Mouse (Mus musculus): ENCODE results near the gene Gm6169. TPM values are rescaled to one million over a fixed set of nuclear protein-coding genes. Genes with fewer than 3 reads are reported as not detected.
"Not testable (repeated sequence)": the region's sequence is repeated elsewhere in the genome, so short reads cannot be mapped to it uniquely, and the experiment has no call there.

The Gm6169 gene
- total RNA-seq, 1 experiment from 2014 or later: 2.2 TPM

DNA sequence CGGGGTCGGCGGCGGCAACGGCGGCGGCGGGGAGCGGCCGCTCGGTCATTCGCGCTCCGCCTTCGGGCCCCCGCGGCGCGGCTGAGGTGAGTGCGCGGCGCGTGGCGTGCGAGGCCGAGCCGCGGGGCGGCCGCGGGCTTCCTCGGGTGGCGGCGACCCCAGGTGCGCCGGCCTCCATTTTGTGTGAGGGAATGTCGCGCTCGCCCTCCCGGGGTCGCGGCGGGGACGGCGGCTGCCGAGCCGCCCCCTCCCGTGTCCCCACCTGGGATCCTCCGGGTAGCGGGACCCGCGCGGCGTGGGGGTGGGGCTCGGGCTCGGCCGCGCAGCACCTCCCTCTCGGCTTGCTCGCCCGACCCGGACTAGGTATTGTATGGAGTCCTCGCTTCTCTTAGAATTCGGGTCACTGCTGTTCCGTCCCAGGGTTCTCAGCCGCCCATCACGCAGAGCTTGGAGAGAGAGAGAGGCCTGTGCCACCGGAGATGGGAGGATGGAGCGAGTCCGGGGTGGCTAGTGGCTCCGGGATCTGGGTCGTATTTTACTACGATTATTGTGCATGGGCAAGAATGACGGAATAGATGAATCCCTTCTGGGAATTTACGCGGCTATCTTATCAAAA, 27.3 kb downstream of the Gm6169 start:
- ATAC-seq (ENCODE audit: extremely low read depth, insufficient number of reproducible peaks, low FRiP score, poor library complexity, severe bottlenecking): no peak

GRCm38 (mm10) chr13:97070931-97071625, 28.0 kb downstream of the Gm6169 start:
- no peak for ATAC-seq (ENCODE audit: extremely low read depth, insufficient number of reproducible peaks, low FRiP score, poor library complexity, severe bottlenecking)

DNA sequence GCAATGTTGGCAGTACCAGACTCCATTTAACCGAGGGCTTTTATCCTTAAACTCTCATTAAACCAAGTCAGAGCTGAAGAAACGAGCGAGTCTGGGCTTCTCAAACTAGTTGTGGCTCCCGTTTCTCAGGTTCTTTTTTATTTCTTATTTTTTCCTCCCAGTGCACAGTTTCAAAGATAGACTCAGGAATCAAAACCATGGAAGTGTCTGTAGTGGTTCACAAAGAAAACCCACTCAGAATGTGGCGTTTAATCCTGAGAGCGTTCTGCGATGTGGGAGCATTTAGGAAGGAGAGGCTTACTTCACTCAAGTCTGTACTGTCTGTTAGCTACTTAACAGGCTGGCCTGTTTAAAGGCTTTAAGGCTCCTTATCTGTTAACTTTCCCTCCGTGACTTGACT, 30.9 kb downstream of the Gm6169 start:
- ATAC-seq (ENCODE audit: extremely low read depth, insufficient number of reproducible peaks, low FRiP score, poor library complexity, severe bottlenecking): no peak

- ATAC-seq (ENCODE audit: extremely low read depth, insufficient number of reproducible peaks, low FRiP score, poor library complexity, severe bottlenecking): no peak
Measured at GRCm38 (mm10) chr13:97067691-97068090, 31.3 kb downstream of the Gm6169 start.

DNA sequence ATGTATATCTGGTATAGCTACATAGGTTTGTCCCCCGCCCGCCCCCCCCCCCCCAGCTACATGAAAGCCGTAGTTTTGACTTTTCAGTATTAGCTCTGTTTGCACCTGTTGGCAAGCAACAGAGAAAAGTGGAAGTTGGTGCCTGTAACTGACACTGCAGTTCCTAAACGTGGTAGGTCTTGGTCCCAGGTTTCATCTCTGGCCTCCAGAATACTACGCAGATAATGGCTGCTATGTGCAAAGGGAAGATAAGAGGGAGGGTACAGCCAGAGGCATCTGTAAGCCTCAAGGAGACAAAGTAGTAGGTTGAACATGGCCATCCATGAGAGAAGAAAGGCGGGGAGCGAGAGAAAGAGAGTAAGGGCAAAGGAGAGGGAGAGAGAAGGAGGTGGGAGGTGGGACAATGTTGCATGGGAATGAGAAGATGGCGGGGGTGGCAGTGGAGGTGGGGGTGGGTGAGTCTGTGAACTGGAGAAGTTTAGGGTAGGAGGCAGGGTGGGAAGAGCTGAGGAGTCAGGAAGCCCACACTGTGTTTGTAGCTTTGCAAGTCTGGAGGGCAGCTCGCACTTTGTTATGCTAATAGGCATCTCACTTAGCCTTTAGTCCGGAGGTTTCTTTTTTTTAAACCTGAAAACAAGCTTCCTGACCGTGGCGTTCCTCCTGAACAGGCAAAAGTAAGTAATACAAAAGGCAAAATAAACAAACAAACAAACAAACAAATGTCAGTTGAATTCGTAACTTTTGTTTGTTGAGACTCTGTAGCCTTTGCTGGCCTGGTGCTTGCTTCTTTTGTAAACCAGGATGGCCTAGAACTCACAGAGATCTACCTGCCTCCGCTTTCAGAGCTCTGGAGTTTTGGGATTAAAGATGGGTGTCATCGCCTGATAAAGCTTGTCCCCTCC, 32.1 kb downstream of the Gm6169 start, which contains the start of gene Fam169a:
Gene Fam169a (plus strand): TSS at position 638 of the 902 bp plus-strand sequence.
- ATAC-seq (ENCODE audit: extremely low read depth, insufficient number of reproducible peaks, low FRiP score, poor library complexity, severe bottlenecking): no peak

DNA sequence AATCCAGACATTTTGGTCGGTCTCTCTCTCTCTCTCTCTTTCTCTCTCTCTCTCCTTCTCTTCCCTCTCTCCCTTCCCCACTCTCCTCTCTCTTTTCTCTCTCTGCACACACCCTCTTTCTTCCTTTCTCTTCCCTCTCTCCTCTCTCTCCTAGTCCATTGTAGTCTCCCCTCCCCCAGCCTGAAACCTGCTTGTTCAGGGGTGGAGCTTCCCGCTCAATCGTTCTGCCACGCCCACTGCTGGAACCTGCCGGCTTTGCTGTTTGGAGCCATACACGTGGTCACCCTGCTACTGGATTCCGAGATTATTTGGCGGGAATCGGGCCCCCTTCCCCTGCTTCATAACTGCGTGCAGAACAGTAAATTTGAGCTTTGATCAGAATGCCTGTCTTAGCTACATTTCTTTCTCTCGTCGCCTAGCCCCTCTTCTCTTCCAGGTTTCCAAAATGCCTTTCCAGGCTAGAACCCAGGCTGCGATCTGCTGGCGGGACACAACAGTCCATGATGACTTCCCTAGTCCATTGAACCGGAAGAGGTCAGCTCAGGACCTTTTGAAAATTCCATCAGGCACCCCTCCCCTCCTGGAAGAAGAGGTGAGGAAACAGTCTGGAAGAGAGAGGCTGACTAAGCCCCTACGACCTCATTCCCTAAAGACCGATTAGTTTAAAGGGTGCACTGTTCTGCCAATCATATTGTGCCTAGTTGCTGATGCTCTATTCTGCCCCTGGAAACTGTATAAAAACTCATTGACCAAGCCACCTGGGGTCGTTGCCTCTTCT, 34.0 kb downstream of the Gm6169 start:
- ATAC-seq (ENCODE audit: extremely low read depth, insufficient number of reproducible peaks, low FRiP score, poor library complexity, severe bottlenecking): not testable (repeated sequence)

- no peak for ATAC-seq (ENCODE audit: extremely low read depth, insufficient number of reproducible peaks, low FRiP score, poor library complexity, severe bottlenecking)
Measured at GRCm38 (mm10) chr13:97064413-97064812, 34.6 kb downstream of the Gm6169 start.

DNA sequence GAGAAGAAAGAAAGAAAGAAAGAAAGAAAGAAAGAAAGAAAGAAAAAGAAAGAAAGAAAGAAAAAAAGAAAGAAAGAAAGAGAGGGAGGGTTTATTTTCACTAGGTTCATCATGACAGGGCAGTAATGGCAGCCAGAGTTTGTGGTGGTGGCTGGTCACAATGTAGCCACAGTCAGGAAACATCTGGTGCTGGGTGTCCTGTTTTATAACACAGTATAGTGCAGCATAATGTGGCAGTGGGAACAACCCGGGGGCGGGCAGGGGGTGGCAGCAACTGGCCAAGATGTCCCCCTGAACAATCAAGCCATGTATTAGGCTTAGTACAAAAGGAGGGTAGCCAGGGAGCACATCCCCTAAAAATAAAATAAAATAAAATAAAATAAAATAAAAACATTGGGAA, 35.6 kb downstream of the Gm6169 start:
- no peak for ATAC-seq (ENCODE audit: extremely low read depth, insufficient number of reproducible peaks, low FRiP score, poor library complexity, severe bottlenecking)

DNA sequence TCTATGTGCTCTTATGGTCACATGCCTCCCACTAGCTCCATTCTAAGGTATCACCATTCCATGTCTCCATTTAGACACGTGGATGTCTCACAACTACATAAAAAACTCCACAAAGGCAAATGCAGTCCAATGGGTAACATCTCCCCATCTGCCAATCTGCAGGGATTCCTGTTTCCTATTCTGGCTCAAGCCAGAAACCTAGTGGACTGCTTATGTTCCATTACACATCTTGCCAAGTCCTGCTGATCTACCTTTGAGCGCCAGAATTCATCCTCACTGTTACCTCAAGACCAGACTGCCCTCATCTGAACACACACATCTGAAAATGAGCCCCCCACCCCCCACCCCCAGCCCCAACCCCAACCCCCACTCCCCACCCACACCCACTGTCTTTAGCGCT, 36.9 kb downstream of the Gm6169 start:
- ATAC-seq (ENCODE audit: extremely low read depth, insufficient number of reproducible peaks, low FRiP score, poor library complexity, severe bottlenecking): no peak

GRCm38 (mm10) chr13:97060331-97060730, 38.7 kb downstream of the Gm6169 start:
- ATAC-seq (ENCODE audit: extremely low read depth, insufficient number of reproducible peaks, low FRiP score, poor library complexity, severe bottlenecking): no peak

GRCm38 (mm10) chr13:97059746-97060145, 39.3 kb downstream of the Gm6169 start:
- no peak for ATAC-seq (ENCODE audit: extremely low read depth, insufficient number of reproducible peaks, low FRiP score, poor library complexity, severe bottlenecking)

GRCm38 (mm10) chr13:97057817-97058216, 41.2 kb downstream of the Gm6169 start:
- ATAC-seq (ENCODE audit: extremely low read depth, insufficient number of reproducible peaks, low FRiP score, poor library complexity, severe bottlenecking): no peak

DNA sequence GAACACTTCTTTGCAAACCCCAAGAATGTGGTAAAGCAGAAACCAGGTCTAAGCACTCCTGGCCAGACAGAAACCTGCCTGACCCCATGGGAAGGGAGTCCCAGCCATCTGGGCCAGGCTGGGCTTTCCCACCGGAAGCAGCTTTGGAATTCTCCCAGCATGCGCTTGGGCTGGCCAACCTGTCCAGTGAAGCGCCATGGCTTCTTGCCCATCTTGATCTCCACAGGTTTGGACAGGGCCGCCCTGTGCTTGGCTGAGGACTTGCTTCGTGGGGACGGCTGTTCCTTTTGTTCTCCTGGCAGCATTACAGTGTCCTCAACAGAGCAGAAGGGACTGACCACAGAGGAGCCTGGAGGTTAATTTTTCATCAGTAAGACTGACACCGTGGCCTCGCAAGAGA, 45.2 kb downstream of the Gm6169 start:
- no peak for ATAC-seq (ENCODE audit: extremely low read depth, insufficient number of reproducible peaks, low FRiP score, poor library complexity, severe bottlenecking)

DNA sequence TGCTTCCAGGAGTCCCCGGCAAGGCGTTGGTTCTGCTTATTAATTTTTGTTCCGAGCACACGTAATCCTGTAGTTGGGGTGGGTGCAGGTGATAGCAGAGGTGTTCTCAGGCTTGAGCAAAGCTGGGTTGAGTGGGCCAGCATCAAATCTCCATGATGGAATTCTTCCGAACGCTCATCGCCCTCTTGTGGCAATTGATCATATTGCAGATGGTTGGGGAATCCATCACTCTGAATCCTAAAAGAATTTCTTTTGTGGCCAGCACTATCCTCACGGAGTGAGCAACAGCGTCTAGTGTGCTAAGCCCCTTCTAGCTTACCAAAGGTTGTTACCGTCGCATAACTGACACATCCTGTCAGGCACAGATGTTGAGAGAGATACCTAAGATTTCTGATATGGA, 46.4 kb downstream of the Gm6169 start:
- no peak for ATAC-seq (ENCODE audit: extremely low read depth, insufficient number of reproducible peaks, low FRiP score, poor library complexity, severe bottlenecking)

GRCm38 (mm10) chr13:97051158-97051557, 47.9 kb downstream of the Gm6169 start:
- no peak for ATAC-seq (ENCODE audit: extremely low read depth, insufficient number of reproducible peaks, low FRiP score, poor library complexity, severe bottlenecking)

All from neutrophil, adult 5-6 weeks (primary cell).